Mouse (Mus musculus) forebrain, embryonic 10.5 days (tissue): Measurements from ENCODE around the gene Hps5. TPM values are rescaled to one million over a fixed set of nuclear protein-coding genes. Genes with fewer than 3 reads are reported as not detected.

Experiments
- DNase-seq: peaks from one replicate; pipeline ENCODE4 v3.0.0-alpha.2; 2017; ENCODE audit warnings: low spot score; ENCODE audit errors: extremely low spot score
- H3K27ac ChIP-seq: fragments of 300-500 bp; sonication (generic); 2 replicates; pipeline ENCODE4 v1.5.1; 2016; ENCODE audit warnings: mild to moderate bottlenecking
- H3K27me3 ChIP-seq: fragments of 300-500 bp; sonication (generic); 2 replicates; pipeline ENCODE4 v1.6.1; 2016; ENCODE audit warnings: mild to moderate bottlenecking; ENCODE audit not compliant: poor library complexity, severe bottlenecking
- H3K36me3 ChIP-seq: fragments of 300-500 bp; sonication (generic); replicated peaks from 2 replicates; pipeline ENCODE4 v1.6.1; 2016; ENCODE audit warnings: mild to moderate bottlenecking, moderate library complexity
- H3K4me1 ChIP-seq: fragments of 300-500 bp; sonication (generic); 2 replicates; pipeline ENCODE4 v1.6.1; 2016
- H3K4me3 ChIP-seq: fragments of 300-500 bp; sonication (generic); 2 replicates; pipeline ENCODE4 v1.5.1; 2016; ENCODE audit warnings: mild to moderate bottlenecking, moderate library complexity
- H3K9me3 ChIP-seq: fragments of 300-500 bp; sonication (generic); 2 replicates; pipeline ENCODE4 v1.6.1; 2016; ENCODE audit warnings: mild to moderate bottlenecking, moderate library complexity
- WGBS: fragments of 180-500 bp; shearing (Covaris S2); methylation state at CpG from one replicate; pipeline ENCODE4 v1.1.7; 2016; 5-methylcytosine and 5-hydroxymethylcytosine counted together
- polyA plus RNA-seq: library from polyadenylated mRNA; unstranded; fragments of >200 nt; fragmentation: Nextera tagmentation; extraction: Ambion mirVana; gene quantifications from 2 replicates; pipeline ENCODE4 v1.2.1, GENCODE M21; 2016

Gene Hps5
- polyA plus RNA-seq, 1 experiment from 2014 or later, result 18.7 TPM

DNA sequence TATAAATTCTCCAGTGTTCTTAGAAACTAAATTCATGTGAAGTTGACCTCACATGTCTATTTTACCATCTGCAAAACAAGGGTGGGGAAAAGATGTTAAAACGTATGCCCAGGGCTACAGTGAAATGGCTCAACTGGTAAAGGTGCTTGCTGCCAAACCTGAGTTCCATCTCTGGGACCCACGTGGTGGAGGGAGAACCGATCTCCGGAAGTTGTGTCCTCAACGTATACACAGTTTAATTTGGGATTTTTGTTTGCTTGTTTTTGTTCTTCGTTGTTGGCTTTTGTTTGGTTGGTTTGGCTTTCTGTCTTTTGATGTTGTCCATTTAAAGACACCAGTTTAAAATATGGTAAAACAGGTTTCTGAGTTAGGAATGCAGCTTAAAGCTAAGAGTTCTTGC lies 915 bp upstream of the Hps5 start:
- Histone ChIP-seq H3K4me1 (peaks cover 31% of the 10 kb centered on the region), H3K9me3 (no peaks in the 10 kb centered on the region), H3K36me3 (peaks cover 37% of the 10 kb centered on the region), H3K4me3 (peak overlapping the region; percentile 97), H3K27me3 (no peaks in the 10 kb centered on the region), H3K27ac (peak overlapping the region; percentile 100; the same call in 1 of the 2 replicates)
- WGBS, result 65% methylated on average over 6 of the region's 6 CpGs
- no peak for DNase-seq

DNA sequence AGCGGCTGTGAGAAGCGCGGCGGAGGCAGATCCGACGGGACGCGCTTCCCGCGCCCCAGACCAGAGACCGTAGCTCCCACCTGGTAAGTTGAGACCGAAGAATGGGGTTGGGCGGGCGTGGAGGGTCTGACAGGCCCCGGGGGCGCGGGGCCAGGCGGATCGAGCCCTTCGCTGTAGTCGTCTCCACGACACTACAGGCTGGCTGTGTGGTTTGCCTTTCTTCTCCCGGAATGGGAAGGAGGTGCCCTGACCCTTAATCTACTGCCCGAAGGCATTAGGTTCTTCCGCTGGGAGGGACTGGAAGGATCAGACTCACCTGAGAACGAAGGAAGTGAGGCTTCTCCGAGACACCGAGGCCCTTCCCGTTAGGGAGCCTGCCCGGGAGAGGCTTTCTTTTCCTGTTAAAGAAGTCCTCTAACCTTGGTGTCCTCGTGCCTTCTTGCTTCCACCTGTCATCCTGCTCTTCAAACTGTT lies 379 bp upstream of the Hps5 start:
- H3K9me3 ChIP-seq, result no peaks in the 10 kb centered on the region
- H3K4me3 ChIP-seq, result peak overlapping the region; percentile 97
- peak overlapping the region; percentile 100 for H3K27ac ChIP-seq
- under 1% methylated on average over 31 of the region's 31 CpGs for WGBS
- no peaks in the 10 kb centered on the region for H3K27me3 ChIP-seq
- DNase-seq, result no peak
- H3K4me1 ChIP-seq, result peaks cover 31% of the 10 kb centered on the region
- H3K36me3 ChIP-seq, result peaks cover 32% of the 10 kb centered on the region

GRCm38 (mm10) chr7:46793871-46794270 lies 2.0 kb downstream of the Hps5 start:
- WGBS, result 87% methylated on average over 4 of the region's 4 CpGs
- Histone ChIP-seq H3K27me3 (no peaks in the 10 kb centered on the region), H3K9me3 (no peaks in the 10 kb centered on the region), H3K4me3 (no peak overlapping the region), H3K36me3 (peaks cover 26% of the 10 kb centered on the region), H3K4me1 (peaks cover 31% of the 10 kb centered on the region), H3K27ac (no peak overlapping the region)
- no peak for DNase-seq

DNA sequence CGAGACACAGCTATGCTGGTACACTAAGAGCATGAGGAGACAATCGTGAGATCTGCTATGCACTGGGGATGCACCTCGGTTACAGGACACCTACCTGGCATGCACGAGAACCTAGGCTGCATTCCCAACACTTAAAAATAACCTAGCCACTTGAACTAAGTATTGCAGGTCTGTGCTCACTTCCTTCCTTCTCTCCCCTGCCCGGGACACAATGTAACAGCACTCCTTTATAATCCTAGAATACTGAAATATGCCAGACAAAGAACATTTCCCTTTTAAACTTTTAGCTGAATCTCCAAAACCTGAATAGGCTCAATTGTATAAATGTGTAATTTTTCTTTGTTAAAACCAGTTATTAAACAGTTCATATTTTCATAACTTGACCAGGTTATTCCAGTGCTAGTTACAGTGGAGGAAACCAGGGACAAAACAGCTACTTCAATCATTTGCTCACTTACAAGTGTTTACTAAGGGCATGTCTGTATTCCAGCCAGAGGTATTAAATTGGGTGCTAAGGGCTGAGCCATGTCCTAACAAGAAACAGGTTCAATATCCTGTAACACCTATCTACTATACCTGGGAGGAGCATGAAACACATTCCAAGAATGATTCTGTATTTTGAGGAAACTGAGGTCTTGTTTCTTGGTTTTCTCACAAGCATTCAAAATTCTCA lies 6.6 kb downstream of the Hps5 start:
- H3K36me3 ChIP-seq, result peaks cover 60% of the 10 kb centered on the region
- H3K27me3 ChIP-seq, result no peaks in the 10 kb centered on the region
- H3K9me3 ChIP-seq, result no peaks in the 10 kb centered on the region
- H3K4me1 ChIP-seq, result peaks cover 6% of the 10 kb centered on the region
- H3K4me3 ChIP-seq, result no peak overlapping the region
- 91% methylated on average over 5 of the region's 5 CpGs for WGBS
- DNase-seq, result no peak
- H3K27ac ChIP-seq, result no peak overlapping the region

GRCm38 (mm10) chr7:46770706-46771105 lies 25.2 kb downstream of the Hps5 start:
- Histone ChIP-seq H3K9me3 (no peaks in the 10 kb centered on the region), H3K36me3 (peaks cover 97% of the 10 kb centered on the region), H3K4me1 (no peaks in the 10 kb centered on the region), H3K4me3 (no peak overlapping the region), H3K27me3 (no peaks in the 10 kb centered on the region), H3K27ac (no peak overlapping the region)
- 76% methylated on average over 4 of the region's 4 CpGs for WGBS
- DNase-seq, result peak; percentile 59

DNA sequence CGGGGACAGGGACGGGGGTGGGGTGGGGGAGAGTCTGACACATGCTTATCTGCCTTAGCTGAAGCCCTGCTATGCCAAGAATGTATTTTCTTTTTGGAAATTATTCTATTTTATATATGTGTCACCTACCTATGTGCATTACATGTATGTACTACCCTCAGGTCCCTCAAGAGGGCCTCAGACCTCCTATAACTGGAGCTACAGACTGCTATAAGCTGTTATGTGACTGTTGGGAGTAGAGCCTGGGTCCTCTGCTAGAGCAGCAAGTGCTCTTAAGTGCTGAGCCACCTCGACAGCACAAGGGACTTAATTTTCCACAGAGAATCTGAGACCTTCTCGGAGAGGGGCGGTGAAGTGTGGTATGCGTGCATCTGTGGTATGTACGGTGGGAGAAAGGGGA lies 27.4 kb downstream of the Hps5 start:
- 92% methylated on average over 7 of the region's 7 CpGs for WGBS
- Histone ChIP-seq H3K4me1 (no peaks in the 10 kb centered on the region), H3K9me3 (no peaks in the 10 kb centered on the region), H3K4me3 (no peak overlapping the region), H3K36me3 (peaks cover 95% of the 10 kb centered on the region), H3K27me3 (no peaks in the 10 kb centered on the region), H3K27ac (no peak overlapping the region)
- DNase-seq, result no peak

DNA sequence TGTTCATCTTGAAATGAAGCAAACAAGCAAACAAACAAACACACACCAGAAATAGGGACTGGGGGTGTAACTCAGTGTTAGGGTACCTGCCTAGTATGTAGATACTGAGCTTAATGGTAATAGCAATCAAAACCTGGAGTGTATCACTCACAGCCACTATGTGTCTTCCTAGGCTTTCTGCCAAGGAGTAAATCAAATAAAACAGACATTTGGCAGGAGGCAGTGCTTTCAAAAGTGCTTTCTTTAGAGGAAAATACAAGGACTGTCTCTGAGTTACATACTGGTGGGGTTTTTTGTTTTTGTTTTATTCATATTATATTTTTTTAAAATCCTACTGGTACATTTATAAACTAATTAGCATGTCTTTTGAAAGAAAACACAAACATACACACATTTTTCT lies 28.5 kb downstream of the Hps5 start:
- Histone ChIP-seq H3K27ac (no peak overlapping the region), H3K9me3 (no peaks in the 10 kb centered on the region), H3K36me3 (peaks cover 95% of the 10 kb centered on the region), H3K27me3 (no peaks in the 10 kb centered on the region), H3K4me3 (no peak overlapping the region), H3K4me1 (no peaks in the 10 kb centered on the region)
- DNase-seq, result no peak

DNA sequence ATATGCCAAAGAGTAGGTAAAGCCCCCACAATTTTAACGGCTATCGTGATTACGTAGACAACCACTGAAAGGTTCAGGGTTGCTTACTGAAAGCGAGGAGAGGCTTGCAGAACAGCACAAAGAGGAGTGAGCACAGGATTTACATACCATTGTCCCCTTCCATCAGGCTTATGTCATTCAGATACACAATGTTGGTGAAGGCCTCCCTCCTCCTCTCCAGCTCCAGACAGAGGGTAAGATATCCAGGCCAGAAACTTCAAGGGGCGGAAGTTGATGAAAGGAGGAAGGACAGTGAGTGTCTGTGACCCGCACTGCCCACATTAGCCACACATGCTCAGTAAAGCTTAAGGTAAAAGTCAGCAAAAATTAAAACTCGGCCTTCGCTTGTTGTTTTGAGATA lies 31.2 kb downstream of the Hps5 start:
- no peaks in the 10 kb centered on the region for H3K9me3 ChIP-seq
- H3K27ac ChIP-seq, result no peak overlapping the region
- H3K27me3 ChIP-seq, result no peaks in the 10 kb centered on the region
- peaks cover 96% of the 10 kb centered on the region for H3K36me3 ChIP-seq
- H3K4me3 ChIP-seq, result no peak overlapping the region
- no peak for DNase-seq
- 88% methylated on average over 8 of the region's 8 CpGs for WGBS
- no peaks in the 10 kb centered on the region for H3K4me1 ChIP-seq

GRCm38 (mm10) chr7:46762601-46763000 lies 33.3 kb downstream of the Hps5 start:
- no peak for DNase-seq
- WGBS, result 95% methylated on average over 5 of the region's 5 CpGs
- Histone ChIP-seq H3K27ac (no peak overlapping the region), H3K9me3 (no peaks in the 10 kb centered on the region), H3K27me3 (no peaks in the 10 kb centered on the region), H3K36me3 (peaks cover 79% of the 10 kb centered on the region), H3K4me1 (no peaks in the 10 kb centered on the region), H3K4me3 (no peak overlapping the region)

DNA sequence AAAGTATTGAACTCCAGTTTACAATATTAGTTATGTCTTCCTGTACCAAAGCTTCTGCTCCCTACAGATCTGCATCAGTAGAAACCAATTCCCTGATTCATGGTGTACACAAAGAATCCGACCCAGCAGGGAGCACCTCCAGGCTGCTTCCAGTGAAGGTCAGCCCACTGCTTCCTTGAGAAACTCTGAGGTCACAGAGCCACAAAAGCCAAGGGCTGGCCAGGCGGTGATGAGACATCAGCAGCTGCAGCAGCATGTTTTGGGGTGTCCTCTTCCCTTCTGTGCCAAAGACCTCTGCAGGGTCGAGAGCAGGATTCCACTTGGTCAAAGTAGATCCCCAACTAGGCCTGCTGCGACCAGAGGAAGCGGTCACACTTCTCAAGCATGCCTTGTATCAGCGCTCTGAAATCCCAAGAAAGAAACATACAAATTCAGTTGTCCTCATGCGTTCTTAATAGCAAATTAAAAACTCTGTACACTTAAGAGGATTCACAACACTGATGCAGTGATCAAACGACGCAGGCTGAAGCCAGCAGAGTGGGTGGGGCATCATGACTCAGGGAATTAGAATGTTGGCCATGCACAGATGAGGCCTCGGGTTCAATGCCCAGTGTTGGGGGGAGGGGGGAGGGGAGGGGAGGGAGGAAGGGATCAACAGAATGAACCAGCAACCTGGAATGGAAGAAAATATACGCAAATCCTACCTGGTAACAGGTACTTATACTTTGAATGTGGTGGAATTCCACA lies 34.6 kb downstream of the Hps5 start:
- Histone ChIP-seq H3K27me3 (no peaks in the 10 kb centered on the region), H3K27ac (no peak overlapping the region), H3K36me3 (peaks cover 65% of the 10 kb centered on the region), H3K9me3 (no peaks in the 10 kb centered on the region), H3K4me1 (no peaks in the 10 kb centered on the region), H3K4me3 (no peak overlapping the region)
- DNase-seq, result no peak
- 74% methylated on average over 11 of the region's 11 CpGs for WGBS

DNA sequence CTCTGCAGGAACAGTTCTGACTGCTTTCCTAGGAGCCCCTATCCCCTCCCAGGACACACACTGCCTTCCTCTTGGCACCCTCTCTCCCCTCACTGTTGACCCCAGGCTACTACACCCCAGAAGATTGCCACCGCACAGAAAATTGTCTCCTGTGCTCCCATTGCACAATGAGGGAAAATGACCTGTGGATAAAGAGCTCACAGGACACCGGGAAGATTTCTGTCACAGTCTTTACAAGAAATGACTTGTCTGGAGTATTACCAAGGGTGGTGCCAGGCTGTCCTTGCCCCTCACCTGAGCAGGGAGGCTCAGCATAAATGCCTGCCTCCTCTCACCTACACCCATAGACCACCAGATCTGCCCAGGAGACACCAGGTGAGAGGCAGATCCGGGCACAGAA lies 44.4 kb downstream of the Hps5 start, which contains the start of gene Saa2:
Saa2 (plus strand) TSS at position 301 of the 400 bp plus-strand sequence.
- H3K4me3 ChIP-seq, result no peak within 1 kb of the TSS
- 82% methylated on average over 3 of the region's 3 CpGs for WGBS
- no peak for DNase-seq
- no peaks in the 10 kb centered on the region for H3K36me3 ChIP-seq
- H3K9me3 ChIP-seq, result no peaks in the 10 kb centered on the region
- 0 out of 2 replicates have a peak, but pooled peaks cover 6% of the 10 kb centered on the region for H3K4me1 ChIP-seq
- H3K27me3 ChIP-seq, result no peaks in the 10 kb centered on the region
- no peak within 1 kb of the TSS for H3K27ac ChIP-seq

- no peaks in the 10 kb centered on the region for H3K27me3 ChIP-seq
- H3K27ac ChIP-seq, result no peak overlapping the region
- no peaks in the 10 kb centered on the region for H3K36me3 ChIP-seq
- no peak for DNase-seq
- WGBS, result 62% methylated on average over 3 of the region's 3 CpGs
- H3K4me3 ChIP-seq, result no peak overlapping the region
- 0 out of 2 replicates have a peak, but pooled peaks cover 6% of the 10 kb centered on the region for H3K4me1 ChIP-seq
- H3K9me3 ChIP-seq, result no peaks in the 10 kb centered on the region
These were observed 47.4 kb downstream of the Hps5 start for GRCm38 (mm10) chr7:46748459-46748858.

GRCm38 (mm10) chr7:46746381-46746780 lies 49.5 kb downstream of the Hps5 start:
- Histone ChIP-seq H3K27ac (no peak overlapping the region), H3K27me3 (no peaks in the 10 kb centered on the region), H3K4me1 (0 out of 2 replicates have a peak, but pooled peaks cover 3% of the 10 kb centered on the region), H3K9me3 (no peaks in the 10 kb centered on the region), H3K4me3 (no peak overlapping the region), H3K36me3 (no peaks in the 10 kb centered on the region)
- DNase-seq, result no peak
- WGBS, result 89% methylated on average over 7 of the region's 7 CpGs
